Mouse (Mus musculus) lung, adult 2 months (tissue): ENCODE measurements around the gene Tmtc4. TPM values are rescaled to one million over a fixed set of nuclear protein-coding genes. Genes with fewer than 3 reads are reported as not detected.
A peak's percentile ranks its signal among the peaks of the same experiment; 100 is the strongest.

Experiments
- DNase-seq: peaks from one replicate; pipeline ENCODE4 v3.0.0; 2022
- H3K4me1 ChIP-seq: fragments of 200-500 bp; 2 replicates; pipeline ENCODE4 v1.6.1; 2011; ENCODE audit warnings: low read length; ENCODE audit not compliant: control insufficient read depth, insufficient read depth
- H3K4me3 ChIP-seq: fragments of 200-500 bp; replicated peaks from 2 replicates; pipeline ENCODE3; 2011; ENCODE audit warnings: low read depth, mild to moderate bottlenecking, control low read depth, low read length; ENCODE audit errors: extremely low read depth
- CTCF ChIP-seq: fragments of 200-500 bp; IDR thresholded peaks from 2 replicates; pipeline ENCODE4 v1.5.1; 2011; ENCODE audit warnings: mild to moderate bottlenecking, low read length, control low read depth; ENCODE audit not compliant: insufficient read depth
- POLR2A ChIP-seq: fragments of 200-500 bp; IDR thresholded peaks from 2 replicates; pipeline ENCODE4 v1.6.1; 2011; ENCODE audit warnings: low read depth, mild to moderate bottlenecking, control low read depth, low read length, borderline replicate concordance; ENCODE audit errors: extremely low read depth
- WGBS: fragments of 180-500 bp; shearing (Covaris S2); methylation state at CpG from one replicate; pipeline ENCODE4 v1.1.7; 2018; 5-methylcytosine and 5-hydroxymethylcytosine counted together
- polyA plus RNA-seq: library from polyadenylated mRNA; depleted of rRNA; stranded (reverse); fragments of >200 nt; gene quantifications from 2 replicates; pipeline ENCODE4 v1.2.3, GENCODE M21; 2012

The Tmtc4 gene
- polyA plus RNA-seq, 1 experiment, result 5.8 TPM

DNA sequence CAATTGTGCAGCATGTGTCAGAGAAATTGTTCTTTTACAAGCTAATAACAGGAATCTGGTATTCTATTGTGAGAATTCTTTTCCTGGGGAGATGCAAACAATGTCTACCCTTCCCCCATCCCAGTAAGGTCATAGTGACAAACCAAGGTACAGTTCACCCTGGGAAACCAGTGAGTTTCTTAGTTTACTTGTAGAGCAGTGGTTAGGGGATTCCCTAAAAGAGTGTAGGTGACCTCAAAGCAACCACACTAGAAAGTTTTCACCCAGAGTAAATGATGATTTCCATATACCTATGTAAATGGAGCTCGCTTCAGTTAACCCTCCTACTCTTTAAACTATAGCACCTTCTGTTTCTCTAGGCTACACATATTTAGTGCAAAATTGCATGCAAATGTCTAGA lies 13.6 kb upstream of the Tmtc4 start:
- no peaks in the 10 kb centered on the region for H3K4me1 ChIP-seq
- no peak overlapping the region for H3K4me3 ChIP-seq
- DNase-seq, result no peak
- no peak for TF ChIP-seq POLR2A
- no peak for TF ChIP-seq CTCF
- 79% methylated on average over 1 of the region's 1 CpGs for WGBS

- 80% methylated on average over 2 of the region's 2 CpGs for WGBS
- DNase-seq, result no peak
- TF ChIP-seq CTCF (no peak), POLR2A (no peak)
These were observed 10.1 kb upstream of the Tmtc4 start for GRCm38 (mm10) chr14:122993935-122994334.

GRCm38 (mm10) chr14:122992937-122993336 lies 9.1 kb upstream of the Tmtc4 start:
- no peak for DNase-seq
- Histone ChIP-seq H3K4me3 (no peak overlapping the region), H3K4me1 (no peaks in the 10 kb centered on the region)
- TF ChIP-seq POLR2A (no peak), CTCF (no peak)
- WGBS, result 57% methylated on average over 6 of the region's 6 CpGs

More at GRCm38 (mm10) chr14:122993935-122994334, 10.1 kb upstream of the Tmtc4 start:
- Histone ChIP-seq H3K4me1 (no peaks in the 10 kb centered on the region), H3K4me3 (no peak overlapping the region)

DNA sequence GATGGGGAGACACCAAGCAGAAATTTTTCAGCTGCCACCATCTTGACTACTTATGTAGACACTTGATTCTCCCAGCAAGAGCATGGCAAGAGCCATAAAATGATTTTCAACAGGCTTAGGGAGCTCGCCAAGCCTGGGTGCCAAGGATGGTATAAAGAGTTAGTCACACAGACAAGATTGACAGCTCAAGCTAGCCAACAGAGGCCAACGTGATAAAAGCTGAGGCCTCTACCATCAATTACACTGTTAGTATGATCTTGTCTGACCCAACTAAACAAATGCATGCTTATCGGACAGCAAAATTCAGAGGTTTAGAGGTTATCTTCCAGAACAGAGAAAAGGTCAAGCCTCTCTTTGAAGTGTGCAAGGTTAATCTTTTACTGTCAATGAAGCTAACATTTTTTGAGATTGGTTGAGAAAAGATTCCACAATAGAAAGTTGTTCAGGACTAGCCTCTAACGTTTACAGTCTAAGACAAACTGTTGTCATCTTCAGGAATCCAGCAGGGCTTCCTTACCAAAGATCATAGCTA lies 6.8 kb upstream of the Tmtc4 start:
- Histone ChIP-seq H3K4me1 (no peaks in the 10 kb centered on the region), H3K4me3 (no peak overlapping the region)
- WGBS, result 50% methylated on average over 4 of the region's 4 CpGs
- no peak for DNase-seq
- no peak for TF ChIP-seq POLR2A
- no peak for TF ChIP-seq CTCF

DNA sequence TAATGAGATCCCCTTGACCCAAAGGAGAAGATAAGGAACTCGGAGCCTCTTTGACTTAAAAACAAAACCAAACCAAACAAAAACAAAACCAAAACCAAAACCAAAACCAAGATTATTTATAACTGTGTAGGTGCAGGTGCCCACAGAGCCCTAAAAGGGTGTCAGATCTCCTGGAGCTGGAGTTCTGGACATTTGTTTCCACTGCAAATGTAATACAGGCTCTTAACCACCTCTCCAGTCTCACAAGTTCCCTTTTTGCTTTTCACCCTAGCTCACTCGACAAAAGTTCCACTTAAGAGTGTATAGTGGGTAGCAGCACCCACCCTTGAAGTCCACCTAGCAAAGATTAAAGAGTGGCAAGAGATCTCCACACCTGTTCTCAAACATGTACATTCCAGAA lies 2.6 kb upstream of the Tmtc4 start:
- H3K4me3 ChIP-seq, result no peak overlapping the region
- 19% methylated on average over 2 of the region's 2 CpGs for WGBS
- no peak for DNase-seq

DNA sequence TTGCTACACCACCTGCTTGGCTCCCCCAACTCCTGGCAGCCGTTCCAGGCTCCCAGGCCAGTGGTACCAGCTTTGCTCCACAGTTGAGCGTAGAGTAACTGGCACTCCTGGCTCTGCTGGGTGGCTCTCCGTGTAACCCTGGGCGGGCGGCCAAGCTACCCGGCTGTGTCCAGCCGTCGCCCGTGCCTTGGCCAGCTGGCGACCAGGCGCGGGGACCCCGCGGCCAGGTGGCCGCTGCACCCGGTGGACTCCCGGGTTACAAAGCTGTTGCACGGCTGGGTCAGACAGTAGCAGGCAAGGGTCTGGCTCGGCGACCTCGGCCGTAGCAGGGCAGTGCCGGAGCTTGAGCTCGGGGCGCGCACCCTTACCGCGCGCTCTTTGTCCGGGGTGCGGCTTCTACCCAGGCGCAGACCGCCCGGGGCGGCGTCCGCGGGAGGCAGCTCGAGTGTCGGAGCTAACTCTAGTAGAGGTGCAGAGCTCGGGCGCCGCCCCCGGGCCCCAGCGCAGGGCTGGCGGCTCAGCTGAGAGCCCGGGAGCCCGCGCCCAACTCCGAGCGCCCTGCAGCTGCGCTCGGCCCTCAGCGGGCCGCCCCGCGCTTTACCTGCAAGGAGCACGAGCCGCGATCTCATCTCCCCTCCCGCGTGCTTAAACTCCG lies 1.1 kb downstream of the Tmtc4 start:
- TF ChIP-seq POLR2A (no peak), CTCF (no peak)
- WGBS, result under 1% methylated on average over 63 of the region's 63 CpGs
- H3K4me1 ChIP-seq, result no peaks in the 10 kb centered on the region; the same call in 1 of the 2 replicates
- peak overlapping the region; percentile 67 for H3K4me3 ChIP-seq
- DNase-seq, result peak; percentile 73

More for the DNA sequence above, 2.6 kb upstream of the Tmtc4 start:
- H3K4me1 ChIP-seq, result no peaks in the 10 kb centered on the region; the same call in 1 of the 2 replicates
- TF ChIP-seq POLR2A (no peak), CTCF (no peak)

- DNase-seq, result no peak
- TF ChIP-seq CTCF (no peak), POLR2A (no peak)
- Histone ChIP-seq H3K4me3 (no peak overlapping the region), H3K4me1 (no peaks in the 10 kb centered on the region; the same call in 1 of the 2 replicates)
- WGBS, result 56% methylated on average over 8 of the region's 8 CpGs
These were observed 1.9 kb downstream of the Tmtc4 start for GRCm38 (mm10) chr14:122981831-122982485.

DNA sequence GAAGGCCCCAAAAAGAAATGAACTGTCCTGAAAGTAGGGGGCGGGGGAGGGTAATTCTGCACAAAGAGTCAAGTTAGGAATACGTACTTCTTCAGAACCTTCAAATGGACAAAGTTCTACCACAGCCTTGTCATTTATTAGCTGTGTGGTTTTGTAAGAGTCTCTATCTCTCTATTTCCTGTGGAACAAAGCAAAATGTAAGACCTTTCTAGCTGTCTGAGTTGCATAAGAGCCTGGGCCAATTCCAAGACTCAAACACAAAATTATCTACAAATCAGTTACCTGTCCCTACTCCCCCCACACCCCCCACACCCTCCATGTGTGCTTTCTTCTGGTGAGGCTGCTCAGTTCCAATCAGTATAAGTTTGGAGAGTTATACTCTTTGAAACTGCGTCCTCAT lies 5.0 kb downstream of the Tmtc4 start:
- Histone ChIP-seq H3K4me3 (no peak overlapping the region), H3K4me1 (no peaks in the 10 kb centered on the region; the same call in 1 of the 2 replicates)
- TF ChIP-seq CTCF (no peak), POLR2A (no peak)
- 81% methylated on average over 3 of the region's 3 CpGs for WGBS
- no peak for DNase-seq

DNA sequence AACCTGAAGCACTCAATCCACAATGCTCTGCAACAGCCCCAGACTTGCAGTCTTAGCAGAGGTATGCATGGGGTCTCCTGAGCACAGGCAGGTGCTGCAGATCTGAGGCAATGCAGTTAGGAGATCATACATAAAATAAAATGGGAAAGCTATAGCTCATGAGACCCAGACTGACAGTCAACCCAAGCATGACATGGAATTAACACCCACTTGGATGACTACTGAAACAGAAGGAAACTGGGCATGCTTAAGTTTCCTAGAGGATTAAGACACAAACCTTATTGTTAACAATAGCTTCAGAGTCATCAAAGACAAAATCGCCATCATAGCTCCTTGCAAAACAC lies 6.1 kb downstream of the Tmtc4 start:
- WGBS, result 79% methylated on average over 1 of the region's 1 CpGs
- no peaks in the 10 kb centered on the region; the same call in 1 of the 2 replicates for H3K4me1 ChIP-seq
- no peak for DNase-seq
- no peak overlapping the region for H3K4me3 ChIP-seq
- no peak for TF ChIP-seq CTCF
- no peak for TF ChIP-seq POLR2A

GRCm38 (mm10) chr14:122977056-122977796 lies 6.6 kb downstream of the Tmtc4 start:
- DNase-seq, result no peak
- no peaks in the 10 kb centered on the region; the same call in 1 of the 2 replicates for H3K4me1 ChIP-seq
- H3K4me3 ChIP-seq, result no peak overlapping the region
- TF ChIP-seq POLR2A, result no peak
- no peak for TF ChIP-seq CTCF
- WGBS, result 79% methylated on average over 9 of the region's 9 CpGs
